Mouse (Mus musculus) gastrocnemius, postnatal 10 days (tissue): ENCODE data around the gene Olfml3. TPM values are rescaled to one million over a fixed set of nuclear protein-coding genes. Genes with fewer than 3 reads are reported as not detected.

Experiments
- DNase-seq: peaks from one replicate; pipeline ENCODE4 v3.0.0; 2021; ENCODE audit warnings: mixed read lengths
- long read RNA-seq, 2 experiments: library from polyadenylated mRNA; stranded (forward); transcript quantifications; one replicate each; pipeline ENCODE4 v2.0.0; 2021
- total RNA-seq, 2 experiments: library from RNA; stranded (reverse); gene quantifications; 2 replicates each; pipeline ENCODE4 v1.2.3; 2021

Gene Olfml3
- total RNA-seq: 10 to 100 TPM in 1 of 2 experiments, 1 to 10 TPM in 1; 10.0 to 15.0 TPM
- long read RNA-seq, experiment 1, full-length matches to known transcripts: 18 of 19 reads
- long read RNA-seq, experiment 1, partial matches to known transcripts: 0 of 19 reads
- long read RNA-seq, experiment 1, other reads (novel, unspliced or antisense): 1 of 19 reads
- long read RNA-seq, experiment 2, full-length matches to known transcripts: 26 of 27 reads
- long read RNA-seq, experiment 2, partial matches to known transcripts: 0 of 27 reads
- long read RNA-seq, experiment 2, other reads (novel, unspliced or antisense): 1 of 27 reads

DNA sequence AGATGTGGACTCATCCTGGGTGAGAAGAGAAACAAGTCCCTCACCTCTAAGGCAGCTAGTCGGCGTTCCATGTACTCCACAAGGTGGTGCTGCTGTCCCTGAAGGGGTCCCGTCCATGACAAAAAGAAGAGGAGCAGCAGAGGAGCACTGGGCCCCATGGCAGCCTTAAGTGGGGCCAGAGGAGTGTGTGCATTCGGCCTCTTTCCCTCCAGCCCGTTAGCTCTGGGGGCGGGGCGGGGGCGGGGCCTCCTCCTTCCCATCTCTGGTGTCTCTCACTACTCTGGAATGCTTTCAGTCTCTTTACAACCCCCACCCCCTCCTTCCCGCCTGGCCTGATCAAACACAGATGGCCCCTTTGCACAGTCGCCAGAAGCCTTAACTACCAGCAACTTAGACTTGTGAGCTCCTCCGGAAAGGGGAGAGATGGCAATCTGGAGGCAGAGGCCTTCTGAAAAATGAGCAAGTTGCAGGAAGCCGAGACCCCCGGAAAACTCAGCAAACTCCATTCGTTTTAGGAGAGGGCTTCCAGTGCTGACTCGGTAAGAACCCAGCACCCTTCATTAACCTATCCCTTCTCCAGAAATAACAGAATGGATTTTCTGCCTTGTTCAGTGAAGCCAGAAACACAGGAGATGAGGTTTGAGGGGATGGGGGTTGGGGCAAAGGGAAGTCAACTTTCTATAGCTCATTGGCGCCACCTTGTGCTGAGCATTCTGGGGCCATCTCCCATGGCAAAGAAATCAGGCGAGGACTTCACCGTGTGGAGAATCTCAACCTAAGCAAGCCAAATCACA lies at the start of gene Olfml3:
Gene Olfml3 (minus strand): TSS at position 224 of the 794 bp plus-strand sequence.
- peak; percentile 92 for DNase-seq

DNA sequence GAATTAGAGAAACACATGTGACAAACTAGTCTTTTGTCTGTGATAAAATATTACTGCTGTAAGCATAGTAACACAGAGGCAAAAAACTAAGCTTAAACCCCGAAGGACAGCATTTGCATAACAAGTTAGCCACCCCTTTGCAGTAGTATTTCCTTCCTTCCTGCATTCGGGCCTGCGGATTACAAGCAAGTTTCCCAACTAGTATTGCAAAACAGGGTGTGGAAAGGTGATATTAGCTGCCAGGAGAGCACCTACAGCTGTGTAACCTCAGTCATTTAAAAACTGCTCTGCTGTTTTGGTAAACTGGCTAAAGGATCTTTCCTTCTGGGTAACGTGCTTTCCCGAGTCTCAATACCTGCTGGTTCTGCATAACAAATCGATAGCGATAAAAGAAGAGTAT lies 49.4 kb upstream of the Olfml3 start:
- DNase-seq: no peak

DNA sequence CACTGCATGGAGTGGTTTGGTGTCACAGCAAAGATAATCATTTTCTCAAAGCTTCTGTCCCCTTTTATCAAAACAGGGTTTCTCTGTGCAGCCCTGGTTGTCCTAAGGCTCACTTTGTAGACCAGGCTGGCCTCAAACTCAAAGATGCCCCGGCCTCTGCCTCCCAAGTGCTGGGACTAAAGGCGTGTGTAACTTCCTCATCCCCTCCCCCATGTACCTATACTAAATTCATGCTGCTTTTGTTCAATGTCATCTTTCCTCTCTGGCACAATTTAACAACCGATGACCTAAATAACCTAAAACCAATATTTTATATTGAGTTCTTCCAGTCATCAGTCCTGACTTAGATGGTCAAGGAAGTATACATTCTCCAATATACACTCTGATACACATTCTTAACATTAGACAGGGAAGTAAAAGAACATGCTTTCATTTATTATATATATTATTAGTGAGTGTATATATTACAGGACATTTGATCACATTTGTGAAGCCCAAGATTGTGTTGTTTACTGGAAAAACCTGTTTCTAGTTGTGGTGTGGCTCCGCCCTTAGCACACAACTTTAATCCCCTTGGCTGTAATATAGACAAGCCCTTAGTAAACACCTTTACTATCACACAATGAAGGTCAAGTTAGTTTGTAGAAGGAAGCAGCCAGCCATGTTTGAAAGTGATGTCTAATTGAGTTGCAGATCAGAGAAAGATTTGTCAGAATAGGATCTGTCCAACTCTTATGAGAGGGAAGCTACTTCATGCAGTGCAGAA lies 45.2 kb upstream of the Olfml3 start:
- no peak for DNase-seq

DNA sequence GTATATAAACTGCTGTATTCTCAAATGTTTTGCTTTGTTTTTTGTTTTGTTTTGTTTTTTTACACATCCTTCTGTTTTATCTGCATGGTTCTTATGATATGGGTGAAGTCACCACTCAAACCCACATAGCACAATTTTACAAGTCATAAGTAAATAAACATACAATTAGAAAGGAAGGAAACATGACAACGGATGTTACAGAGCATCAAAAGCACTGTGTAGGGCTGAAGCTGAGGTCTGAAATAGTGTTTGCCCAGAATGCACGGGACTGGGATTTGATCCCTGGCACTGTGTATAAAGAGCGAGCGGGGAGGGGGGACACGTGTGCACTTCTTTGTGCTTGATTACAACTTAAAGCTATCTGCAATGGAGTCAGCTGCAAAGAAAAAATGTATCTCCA lies 43.0 kb upstream of the Olfml3 start:
- DNase-seq: no peak

- no peak for DNase-seq
These were observed 42.5 kb upstream of the Olfml3 start for GRCm38 (mm10) chr3:103780271-103780670.

DNA sequence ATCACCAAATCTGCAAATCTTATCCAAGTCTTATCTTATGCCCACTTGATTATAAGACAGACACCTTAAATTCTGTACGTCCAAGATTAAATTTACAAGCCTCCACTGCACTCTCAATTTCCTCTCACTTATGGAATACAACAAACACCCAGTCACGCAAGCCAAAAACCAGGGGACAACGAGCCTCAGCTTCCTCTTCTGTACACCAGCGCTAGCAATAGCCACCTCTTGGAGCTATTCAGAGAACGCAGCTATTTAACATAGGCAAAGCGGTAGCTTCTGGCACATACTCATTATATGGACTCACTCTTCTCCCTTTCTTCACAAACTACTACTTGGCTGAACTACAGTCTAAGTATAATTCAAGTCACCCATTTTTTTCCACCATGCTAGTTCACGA lies 41.4 kb upstream of the Olfml3 start:
- no peak for DNase-seq

DNA sequence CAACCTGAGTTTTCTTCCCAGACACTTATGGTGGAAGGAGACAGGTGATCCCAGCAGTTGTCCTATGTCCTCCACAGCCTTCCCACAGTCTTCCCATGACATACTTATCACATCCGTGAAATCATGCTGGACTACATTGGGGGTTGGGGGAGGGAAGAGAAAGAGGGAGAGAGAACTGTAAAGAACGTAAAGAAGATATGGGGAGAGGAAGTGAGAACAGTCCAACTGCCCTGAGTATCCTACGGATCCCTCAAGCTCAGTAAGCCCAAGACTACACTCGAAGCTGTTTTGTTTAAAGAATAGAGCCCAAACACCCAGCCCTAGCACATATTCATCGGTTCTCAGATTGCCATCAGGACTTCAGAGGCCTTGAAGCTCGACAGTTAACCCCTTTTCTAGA lies 40.9 kb upstream of the Olfml3 start:
- no peak for DNase-seq

DNA sequence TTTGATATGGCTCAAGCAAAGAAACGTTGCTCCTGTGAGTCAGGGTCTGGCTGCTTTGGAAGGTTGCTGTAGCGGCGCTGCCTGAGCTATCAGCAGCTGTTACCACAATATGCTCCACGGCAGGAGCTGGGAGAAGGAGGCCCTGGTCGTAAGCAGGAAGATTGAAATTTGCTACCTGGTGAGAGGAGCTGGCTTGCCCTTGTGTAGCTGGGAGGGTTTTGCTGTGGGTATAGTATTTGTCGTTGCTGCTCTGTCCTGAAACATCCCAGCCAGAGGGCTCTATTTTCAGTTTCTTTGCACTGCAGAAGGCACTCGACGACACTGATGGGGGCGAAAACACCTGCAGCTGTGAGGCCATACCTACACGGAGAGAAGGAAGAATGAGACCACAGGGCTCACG lies 40.1 kb upstream of the Olfml3 start:
- no peak for DNase-seq

DNA sequence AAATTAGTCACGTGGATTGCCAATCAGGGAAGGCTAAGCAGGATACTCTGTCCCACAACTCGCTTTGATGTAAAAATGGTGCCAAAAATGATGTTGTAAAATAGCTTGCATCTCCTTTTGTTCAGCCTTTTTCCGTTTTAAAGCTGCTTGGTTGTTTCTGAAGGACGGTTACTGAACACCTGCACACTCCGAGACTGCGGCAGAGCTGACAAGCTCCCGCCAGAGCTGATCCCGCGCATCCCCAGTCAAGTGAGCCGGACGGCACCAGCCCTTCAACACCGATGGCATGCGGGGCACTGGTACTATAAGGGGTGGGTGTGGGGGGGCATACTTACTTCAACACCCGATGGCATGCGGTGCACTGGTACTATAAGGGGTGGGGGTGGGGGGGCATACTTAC lies 36.2 kb upstream of the Olfml3 start:
- DNase-seq: no peak

DNA sequence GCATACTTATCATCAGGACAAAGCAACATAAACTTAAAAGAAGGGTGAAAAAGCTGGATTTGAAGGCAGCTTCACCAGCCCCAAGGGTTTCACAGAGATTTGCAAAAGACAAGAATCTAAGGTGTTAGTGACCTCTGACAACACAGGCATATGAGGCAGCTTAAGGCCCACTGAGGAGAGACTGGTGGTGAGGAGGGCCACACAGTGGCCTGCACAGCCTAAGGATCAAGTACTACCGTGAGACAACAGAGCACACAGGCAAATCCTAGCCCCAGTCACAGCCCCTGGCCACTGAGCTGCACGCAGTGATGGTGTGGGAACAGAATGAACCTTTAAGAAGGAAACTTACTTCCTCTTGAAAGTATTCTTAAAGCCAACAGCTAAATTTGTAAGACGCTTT lies 35.7 kb upstream of the Olfml3 start:
- DNase-seq: no peak

DNA sequence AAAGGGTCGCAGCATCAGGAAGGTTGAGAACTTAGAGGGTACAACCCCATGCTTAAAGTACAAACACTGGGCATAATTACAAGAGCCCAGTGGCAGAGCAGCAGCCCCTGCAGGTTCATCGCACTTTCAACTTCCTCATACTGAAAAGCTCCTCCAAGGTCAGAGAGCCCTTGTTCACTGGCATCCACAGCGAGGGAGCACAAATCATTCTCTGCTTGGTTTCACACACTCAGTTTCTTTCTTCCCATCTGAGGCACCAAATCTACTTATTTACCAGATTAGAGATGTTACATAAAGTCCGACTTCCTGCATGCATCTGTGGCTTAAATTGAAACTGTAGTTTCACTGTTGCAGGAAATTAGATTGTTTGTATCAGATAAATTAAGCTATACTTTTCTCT lies 35.0 kb upstream of the Olfml3 start:
- DNase-seq: no peak

DNA sequence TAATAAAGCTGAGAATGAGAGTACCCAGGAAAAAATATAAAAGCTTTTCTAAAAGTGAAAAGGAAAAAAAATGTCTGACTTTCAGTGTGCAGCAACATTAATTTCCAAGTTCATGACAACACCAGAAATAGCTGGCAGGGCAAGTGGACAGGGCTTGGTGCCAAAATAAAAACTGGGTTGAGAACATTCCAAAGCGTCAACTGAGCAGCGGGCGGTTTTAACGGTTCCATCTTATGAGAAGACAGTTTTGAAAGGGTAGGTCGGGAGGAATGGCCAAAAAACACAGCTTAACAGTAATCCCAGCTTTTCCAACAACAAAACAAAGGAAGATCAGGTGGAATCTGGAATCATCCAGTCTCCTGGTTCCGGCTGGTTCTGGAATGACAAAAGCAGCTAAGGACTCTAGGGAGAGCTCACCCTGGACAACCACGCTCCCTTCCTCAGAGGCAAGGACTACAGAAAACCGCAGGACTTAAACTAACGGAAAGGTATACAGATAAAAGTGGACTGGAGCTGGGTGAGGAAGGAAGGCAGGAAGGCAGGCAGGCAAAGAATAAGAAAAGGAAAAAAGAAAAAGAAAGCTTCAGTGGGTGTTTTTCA lies 33.8 kb upstream of the Olfml3 start:
- DNase-seq: peak; percentile 55

DNA sequence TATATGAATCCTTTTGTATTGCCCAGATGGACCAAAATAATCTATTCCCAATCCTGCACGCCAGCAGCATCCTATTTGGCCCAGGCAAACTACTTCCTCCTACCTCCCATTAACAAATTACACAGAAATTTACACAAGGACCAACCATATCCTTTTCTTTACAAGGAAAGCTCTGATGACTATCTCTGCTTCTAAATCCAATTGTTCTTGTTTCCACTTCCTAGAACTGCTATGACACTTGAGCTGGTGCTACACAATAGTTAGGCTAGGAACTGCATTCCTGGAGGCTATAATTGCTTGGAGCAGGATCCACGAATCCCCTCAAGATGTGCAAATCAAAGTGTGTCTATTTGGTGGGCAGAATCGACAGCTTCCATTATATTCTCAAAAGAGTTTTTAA lies 29.0 kb upstream of the Olfml3 start:
- no peak for DNase-seq

- DNase-seq: no peak
These were observed 21.6 kb upstream of the Olfml3 start for GRCm38 (mm10) chr3:103759261-103759970.

GRCm38 (mm10) chr3:103758456-103758855 lies 20.7 kb upstream of the Olfml3 start:
- DNase-seq: no peak

GRCm38 (mm10) chr3:103756920-103757319 lies 19.1 kb upstream of the Olfml3 start:
- no peak for DNase-seq

- DNase-seq: no peak
These were observed 17.6 kb upstream of the Olfml3 start for GRCm38 (mm10) chr3:103755351-103755750.

DNA sequence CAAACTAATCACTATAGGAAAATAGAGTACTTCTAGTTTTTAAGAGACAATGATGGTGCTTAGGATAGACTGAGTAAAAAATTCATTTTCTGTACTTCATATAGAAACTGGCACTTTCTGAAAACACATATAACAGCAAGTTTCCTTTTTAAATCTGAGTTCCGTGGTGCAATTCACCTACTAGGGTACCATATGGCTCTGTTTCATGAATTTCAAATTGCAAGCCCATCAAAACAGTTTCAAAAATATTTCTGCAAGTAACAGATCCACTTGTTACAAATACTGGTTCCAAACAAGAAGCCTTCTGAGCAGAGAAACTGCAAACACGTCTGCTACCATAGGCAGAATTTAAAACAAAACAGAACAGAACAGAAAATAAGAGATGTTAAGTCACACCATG lies 13.8 kb upstream of the Olfml3 start:
- DNase-seq: no peak

DNA sequence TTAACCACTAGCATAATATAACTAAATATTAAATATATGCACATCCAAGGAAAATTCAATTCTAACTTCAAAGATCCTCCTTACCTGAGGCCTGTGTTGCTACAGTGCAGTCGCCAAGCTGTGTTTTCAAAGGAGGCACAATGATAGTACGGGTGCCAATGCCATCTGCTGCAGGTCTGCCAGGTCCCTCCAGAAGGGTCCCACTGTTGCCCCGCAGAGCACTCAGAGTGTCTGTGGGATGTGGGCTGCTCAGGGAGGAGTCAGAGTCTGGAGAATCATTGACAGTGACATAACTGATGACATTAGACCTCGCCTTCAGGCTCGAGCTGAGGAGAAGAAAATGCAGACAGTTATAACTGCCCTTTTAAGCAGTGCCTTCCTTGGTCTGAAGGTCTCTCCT lies 8.9 kb upstream of the Olfml3 start:
- DNase-seq: no peak

DNA sequence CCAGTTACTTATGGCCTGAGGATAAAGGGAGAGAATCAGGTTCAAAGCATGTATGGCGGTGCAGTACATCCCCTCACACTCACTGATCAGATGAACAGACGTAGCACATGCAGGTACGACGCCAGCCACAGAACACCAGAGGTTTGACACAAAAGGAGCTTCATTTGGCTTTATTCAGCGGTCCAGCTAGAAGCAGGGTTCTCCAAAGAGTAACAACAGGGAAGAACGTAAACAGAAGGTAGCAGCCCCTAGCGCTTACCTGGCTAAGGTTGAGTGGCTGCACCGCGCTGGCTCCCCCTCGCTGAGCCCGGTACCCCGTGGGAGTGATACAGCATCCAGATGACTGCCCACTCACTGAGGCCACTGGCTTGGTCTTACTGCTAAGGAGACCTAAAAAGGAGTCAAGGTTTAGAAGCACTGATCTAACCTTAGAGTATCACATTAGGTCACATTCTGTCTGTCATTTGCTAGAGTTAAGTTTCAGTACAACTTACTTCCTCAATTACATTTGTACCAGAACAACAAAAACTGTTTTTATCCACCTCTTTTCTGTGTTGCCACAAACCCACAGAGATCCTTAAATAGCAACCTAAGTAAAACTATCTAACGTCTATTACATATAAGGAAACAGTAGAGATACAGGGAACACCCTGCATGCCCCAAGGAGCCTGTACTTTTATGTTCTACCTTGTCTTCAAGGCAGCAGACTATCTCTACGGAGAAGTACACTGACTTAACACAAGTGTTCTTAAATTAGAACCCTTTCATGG lies 7.4 kb upstream of the Olfml3 start:
- DNase-seq: no peak

- no peak for DNase-seq
These were observed 5.4 kb upstream of the Olfml3 start for GRCm38 (mm10) chr3:103743208-103743607.
